Mouse (Mus musculus): ENCODE results near the gene Wwox.

Gene Wwox

GRCm38 (mm10) chr8:114743185-114743915, 303.9 kb downstream of the Wwox start:
- no peak for DNase-seq (ENCODE audit: low spot score)

DNA sequence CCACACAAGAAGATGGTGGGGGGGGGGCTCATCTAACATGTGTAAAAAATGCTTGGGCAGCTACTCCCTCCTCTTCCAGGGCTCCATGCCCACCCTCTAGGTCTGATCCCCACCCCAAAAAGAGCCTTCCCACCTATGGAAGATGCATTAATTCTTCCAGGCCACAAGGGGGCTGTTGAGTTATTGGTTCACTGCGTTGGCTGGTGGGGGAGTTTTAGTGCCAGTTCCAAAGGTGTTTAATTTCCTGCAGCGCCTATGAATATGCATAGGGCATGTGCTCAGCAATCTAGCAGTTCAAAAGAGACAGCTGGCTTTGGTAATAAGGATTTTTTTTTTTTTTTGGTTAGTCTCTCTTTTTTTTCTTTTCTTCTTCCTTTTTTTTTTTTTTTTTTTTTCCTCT, 306.9 kb downstream of the Wwox start:
- DNase-seq (ENCODE audit: low spot score), result no peak

DNA sequence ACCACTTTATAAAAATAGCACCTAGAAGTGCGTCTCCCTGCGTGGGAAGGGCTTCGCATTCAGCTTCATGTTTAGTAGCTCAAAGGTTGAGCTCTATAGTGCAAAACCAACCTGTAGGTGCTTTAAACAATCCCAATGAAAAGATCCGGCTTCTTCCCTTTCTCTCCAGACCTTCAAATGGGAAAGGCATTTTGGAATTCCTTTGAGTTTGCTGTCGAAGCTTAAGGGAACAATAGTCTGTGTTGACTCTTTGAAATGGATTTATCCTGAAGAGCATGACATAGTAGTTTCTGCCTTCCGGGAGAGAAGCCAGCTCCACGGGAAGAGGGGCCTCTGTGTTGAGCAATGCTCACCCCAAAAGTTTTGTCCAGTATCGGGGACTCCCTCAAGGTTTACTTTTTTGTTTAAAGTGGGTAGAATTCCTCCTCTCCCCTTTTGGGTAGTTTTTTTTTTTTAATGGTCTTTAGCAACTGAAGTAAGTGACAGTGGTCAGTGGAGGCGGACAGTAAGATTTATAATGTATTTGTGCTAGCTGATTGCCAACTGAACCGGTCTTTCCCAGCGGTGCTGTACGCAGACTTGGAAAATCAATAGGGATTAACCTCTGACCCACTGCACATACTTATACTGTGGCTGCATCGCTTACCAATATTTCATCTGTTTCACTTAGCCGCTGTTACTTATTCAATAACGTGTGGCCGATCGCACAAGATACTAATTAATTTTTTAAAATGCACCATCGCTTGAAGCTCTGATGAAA, 312.1 kb downstream of the Wwox start:
- DNase-seq (ENCODE audit: low spot score), result no peak

- DNase-seq (ENCODE audit: low spot score), result no peak
Observed at GRCm38 (mm10) chr8:114759621-114760020, 320.2 kb downstream of the Wwox start.

DNA sequence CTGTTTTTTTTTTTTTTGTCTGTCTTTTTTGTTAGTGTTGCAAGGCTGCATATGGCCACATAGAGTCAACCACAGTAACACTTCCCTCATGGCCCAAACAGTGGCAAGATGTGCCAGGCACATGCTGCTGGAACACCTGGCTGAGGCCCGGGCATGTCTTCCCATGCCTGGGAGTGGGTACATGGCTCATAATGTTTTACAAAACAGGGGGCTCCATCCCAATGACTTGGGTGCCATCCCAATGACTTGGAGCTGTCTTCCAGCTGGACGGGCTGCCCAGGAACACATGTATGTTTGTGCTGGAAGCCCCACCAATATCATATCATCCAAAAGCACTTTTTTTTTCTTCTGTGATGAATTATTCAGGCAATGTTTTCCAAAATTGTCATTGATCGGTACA, 329.1 kb downstream of the Wwox start:
- DNase-seq (ENCODE audit: low spot score), result no peak

DNA sequence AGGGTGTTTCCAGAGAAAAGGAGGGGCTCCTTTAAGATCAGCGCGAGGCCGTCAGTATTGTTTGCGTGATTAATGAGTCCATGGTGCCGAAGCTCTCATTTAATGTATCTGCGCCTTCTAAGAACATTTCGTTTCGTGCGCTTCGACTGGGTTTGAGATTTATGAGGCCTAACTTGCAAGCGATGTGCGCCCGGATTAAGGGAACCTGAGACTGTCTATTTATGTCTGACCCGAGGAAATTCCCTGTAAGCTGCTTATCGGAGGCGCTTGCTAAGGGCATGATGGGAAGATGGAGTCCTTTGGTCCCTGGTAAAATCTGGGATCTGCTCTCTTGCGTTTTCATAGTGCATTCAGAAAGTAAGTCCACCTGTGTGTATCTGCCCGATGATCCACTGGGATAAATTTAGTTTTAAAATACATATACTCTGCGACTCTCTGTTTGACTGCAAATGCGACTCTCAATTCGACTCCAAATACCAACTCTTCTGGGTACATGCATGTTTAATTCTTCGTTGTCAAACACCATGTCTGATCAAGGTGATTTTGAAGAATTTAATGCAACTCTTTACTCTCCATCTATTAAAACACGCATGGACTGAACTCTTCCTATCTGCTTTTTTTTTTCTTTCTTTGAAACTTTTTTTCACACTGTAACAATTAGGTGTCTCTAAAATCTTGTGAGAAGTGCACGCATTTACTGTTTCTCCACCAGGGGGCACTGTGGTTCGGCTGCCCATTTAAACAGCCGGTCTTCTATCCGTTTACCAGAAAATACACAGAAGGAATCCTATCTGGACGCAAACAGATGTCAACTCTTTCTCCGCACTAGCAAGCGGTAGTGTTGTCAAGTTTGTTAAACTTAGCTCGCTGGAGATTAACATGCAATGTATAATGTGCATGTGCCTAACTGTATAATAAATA, 331.7 kb downstream of the Wwox start:
- no peak for DNase-seq (ENCODE audit: low spot score)

- no peak for DNase-seq (ENCODE audit: low spot score)
Observed at GRCm38 (mm10) chr8:114772276-114772849, 332.9 kb downstream of the Wwox start.

DNA sequence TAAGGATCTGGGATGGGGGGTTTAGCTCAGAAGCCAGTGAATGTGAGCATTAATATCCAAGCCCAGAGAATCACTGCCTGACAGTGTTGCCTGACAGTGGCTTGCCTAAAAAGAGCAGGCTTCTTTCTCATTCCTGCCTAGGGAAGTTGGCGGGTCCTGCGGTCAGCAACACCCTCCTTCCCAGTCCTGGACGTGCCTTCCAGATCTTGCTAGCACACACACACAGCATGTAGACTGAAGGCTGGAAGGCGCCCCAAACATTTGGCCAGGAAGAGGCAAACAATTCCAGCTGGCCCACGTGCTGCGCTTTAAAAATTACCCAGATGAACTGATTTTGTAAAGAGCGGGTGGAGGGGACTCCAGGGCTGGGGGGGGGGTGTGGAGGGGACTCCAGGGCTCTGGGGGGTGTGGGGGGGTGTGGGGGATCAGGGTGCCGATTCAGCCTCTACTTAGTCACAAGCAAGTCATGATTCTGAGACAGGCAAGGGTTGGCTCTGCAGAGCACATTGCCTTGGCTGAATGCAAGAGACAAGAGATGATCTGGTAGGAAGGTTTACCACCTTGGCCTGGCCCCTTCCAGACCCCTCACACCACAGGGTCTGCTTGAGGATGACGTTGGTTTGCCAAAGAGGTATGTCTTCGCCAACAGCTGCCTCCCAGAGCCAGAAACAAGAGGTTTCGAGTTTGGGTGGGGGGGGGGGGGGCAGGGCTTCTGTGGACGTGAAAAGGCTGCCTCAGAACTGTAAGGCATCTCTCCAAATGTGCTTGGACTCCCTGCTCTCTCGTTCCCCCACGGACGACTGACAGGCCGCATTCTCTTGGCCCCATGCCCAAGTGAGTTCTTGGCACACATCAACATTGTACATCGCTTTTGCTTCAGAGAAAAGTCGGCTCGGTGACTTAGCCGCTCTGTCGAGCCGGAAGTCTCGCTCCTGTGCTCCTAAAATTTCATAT, 334.3 kb downstream of the Wwox start:
- DNase-seq (ENCODE audit: low spot score), result peak; percentile 45

DNA sequence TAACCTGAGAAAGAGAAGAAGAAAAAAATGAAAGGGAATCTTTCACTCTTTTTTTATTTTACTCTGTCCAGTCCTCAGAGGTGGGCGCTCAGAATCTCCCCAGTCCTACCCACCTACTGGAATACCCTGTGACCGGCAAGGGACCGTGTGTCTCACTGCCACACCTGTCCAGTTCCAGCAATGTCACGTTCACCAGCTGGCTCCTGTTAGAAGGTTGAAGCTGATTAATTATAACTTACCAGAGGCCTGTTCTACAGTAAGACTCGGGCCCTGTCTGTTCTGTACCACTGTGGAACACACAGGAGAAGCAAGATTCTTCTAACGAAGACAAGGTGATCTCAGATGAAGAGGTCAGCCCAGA, 334.9 kb downstream of the Wwox start:
- no peak for DNase-seq (ENCODE audit: low spot score)

DNA sequence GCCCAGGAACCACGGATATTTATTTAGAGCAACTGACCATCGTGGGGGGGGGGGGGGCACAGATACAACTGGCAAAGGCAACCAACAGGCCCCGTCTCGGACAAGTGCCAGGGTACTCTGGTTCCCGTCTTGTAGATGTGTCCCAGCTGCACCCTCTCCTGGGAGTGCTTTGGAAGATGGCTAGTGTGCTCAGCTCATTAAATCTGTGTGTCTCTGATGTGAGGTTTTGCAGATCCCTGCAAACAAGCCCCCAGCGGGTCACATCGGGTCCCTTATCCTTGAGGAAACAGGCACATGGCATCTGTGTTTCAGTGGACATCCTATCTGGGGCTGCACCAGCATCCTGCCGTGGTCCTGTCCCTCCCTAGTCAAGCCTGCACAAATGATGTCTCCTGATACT, 336.1 kb downstream of the Wwox start:
- DNase-seq (ENCODE audit: low spot score), result no peak

GRCm38 (mm10) chr8:114776696-114777095, 337.2 kb downstream of the Wwox start:
- no peak for DNase-seq (ENCODE audit: low spot score)

GRCm38 (mm10) chr8:114777271-114777980, 338.0 kb downstream of the Wwox start:
- DNase-seq (ENCODE audit: low spot score), result no peak

DNA sequence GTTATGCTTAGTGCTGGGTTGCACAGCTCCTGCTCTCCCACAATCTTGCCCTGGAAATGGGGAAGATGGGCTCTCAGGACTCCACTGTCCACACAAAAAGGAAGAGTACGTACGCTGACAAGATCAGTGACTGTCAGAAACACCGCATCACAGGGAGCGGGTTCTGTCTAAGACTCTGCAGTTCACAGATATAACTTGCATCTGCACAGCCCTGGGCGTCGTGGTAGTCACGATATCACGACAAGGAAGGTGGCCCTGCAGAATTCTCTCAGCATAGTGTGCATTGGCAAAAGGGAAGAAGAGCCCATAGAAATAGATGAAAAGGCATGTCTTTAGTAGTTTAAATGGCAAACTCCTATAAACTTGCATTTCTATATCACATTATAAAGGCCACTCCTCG, 339.5 kb downstream of the Wwox start:
- no peak for DNase-seq (ENCODE audit: low spot score)

DNA sequence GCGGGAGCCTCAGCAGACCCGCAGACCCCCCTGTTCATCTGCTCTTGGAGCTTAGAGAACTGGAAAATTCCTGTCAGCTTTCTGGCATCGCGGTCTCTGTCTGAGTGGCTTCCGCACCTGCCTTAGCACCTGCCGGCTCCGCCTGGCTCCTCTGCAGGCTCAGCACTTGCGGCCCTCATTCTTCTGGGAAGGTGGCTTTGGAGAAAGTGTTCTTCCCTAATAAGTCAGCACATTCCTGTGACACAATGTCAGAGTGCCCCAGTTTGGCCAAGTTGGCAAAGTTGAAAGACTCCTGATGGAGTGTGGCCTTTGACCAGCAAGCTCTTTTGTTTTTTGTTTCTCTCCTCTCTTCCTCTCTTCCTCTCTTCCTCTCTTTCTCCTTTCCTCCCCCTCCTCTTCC, 343.9 kb downstream of the Wwox start:
- DNase-seq (ENCODE audit: low spot score), result no peak

DNA sequence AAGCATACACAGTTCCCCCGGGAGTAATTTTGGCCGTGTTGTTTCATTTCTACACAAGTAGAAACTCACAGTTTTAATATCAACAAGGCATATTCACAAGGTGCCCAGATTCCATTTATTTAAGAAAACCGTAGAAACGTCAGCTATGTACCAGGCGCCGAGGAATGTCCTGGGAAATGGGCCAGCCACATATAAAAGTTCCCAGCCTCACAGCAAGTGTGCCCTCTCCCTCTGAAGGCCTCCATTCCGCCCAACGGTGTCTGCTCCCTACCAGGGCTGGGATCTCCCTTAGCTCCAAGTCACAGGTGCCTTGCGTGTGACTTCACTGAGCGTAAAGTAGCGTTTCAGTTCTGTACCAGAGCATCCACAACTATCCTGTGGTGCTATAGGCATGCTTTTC, 346.4 kb downstream of the Wwox start:
- no peak for DNase-seq (ENCODE audit: low spot score)

DNA sequence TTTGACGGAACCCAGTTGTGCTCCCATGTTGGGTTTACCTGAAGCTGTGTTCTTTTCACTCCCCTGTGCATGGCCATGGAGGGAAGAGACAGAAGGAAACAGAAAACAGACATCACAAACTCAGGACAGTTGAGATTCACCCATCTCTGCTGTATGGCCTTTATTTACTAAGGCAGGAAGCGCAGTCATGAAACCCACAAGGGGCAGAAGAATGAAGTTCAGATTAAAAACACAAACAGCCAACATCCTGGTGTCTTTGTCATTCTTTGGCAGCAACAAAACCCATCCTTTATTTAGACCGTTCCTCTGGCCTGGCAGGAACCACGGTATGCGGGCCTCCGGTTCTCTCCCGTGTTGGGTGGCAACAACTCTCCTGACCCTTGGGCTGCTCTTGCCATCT, 350.2 kb downstream of the Wwox start:
- DNase-seq (ENCODE audit: low spot score), result no peak

DNA sequence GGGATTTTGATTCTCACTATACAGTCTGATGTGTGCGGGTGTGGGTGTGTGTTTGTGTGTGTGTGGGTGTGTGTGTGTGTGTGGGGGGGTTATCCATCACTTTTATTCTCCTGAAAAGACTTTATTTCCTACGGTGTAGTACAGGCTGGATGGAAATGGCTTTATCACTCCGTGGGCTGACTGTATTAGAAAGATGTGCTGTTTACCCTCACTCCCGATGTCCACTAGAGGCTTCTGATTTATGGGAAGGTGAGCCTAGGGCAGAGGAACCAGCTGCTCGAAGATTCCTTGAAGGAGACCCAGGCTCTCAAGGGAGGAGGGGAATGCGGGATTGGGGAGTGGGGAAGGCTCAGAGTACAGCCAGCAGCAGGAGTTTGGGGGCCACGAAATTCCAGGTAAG, 351.3 kb downstream of the Wwox start:
- no peak for DNase-seq (ENCODE audit: low spot score)

GRCm38 (mm10) chr8:114793682-114794081, 354.2 kb downstream of the Wwox start:
- DNase-seq (ENCODE audit: low spot score), result no peak

- no peak for DNase-seq (ENCODE audit: low spot score)
Observed at GRCm38 (mm10) chr8:114801428-114802134, 362.1 kb downstream of the Wwox start.

GRCm38 (mm10) chr8:114803113-114803512, 363.7 kb downstream of the Wwox start:
- no peak for DNase-seq (ENCODE audit: low spot score)
